Mouse (Mus musculus): ENCODE results near the gene Klhl26.

- TF ChIP-seq CTCF (IDR thresholded peaks at IDR 0.05; ENCODE audit: low read depth, low read length) (no peak), POLR2A (IDR thresholded peaks at IDR 0.05; ENCODE audit: borderline replicate concordance, low read depth, low read length) (no peak)
Measured at GRCm38 (mm10) chr8:70471856-70472255, 4.9 kb downstream of the Klhl26 start.

Data from bone marrow macrophage, adult 2 months (primary cell).